Mouse (Mus musculus): ENCODE measurements around the gene Gm3448. TPM values are rescaled to one million over a fixed set of nuclear protein-coding genes. Genes with fewer than 3 reads are reported as not detected.
"Not testable (repeated sequence)": the region's sequence is repeated elsewhere in the genome, so short reads cannot be mapped to it uniquely, and the experiment has no call there.

Gm3448 gene
- polyA plus RNA-seq, 1 experiment from 2014 or later: 4.0 TPM

GRCm38 (mm10) chr17:15024502-15025193 lies 16.7 kb downstream of the Gm3448 start:
- not testable (repeated sequence) for H3K4me2 ChIP-seq; H3K36me3 ChIP-seq; H3K9ac ChIP-seq; H3K9me3 ChIP-seq (replicated peaks); H3K4me3 ChIP-seq (replicated peaks); H3K4me1 ChIP-seq; H3K27ac ChIP-seq; H3K27me3 ChIP-seq
- no CpG with 5 or more reads among the region's 48 CpGs for WGBS
- ATAC-seq (replicated peaks; ENCODE audit: low FRiP score): peak; percentile 89

DNA sequence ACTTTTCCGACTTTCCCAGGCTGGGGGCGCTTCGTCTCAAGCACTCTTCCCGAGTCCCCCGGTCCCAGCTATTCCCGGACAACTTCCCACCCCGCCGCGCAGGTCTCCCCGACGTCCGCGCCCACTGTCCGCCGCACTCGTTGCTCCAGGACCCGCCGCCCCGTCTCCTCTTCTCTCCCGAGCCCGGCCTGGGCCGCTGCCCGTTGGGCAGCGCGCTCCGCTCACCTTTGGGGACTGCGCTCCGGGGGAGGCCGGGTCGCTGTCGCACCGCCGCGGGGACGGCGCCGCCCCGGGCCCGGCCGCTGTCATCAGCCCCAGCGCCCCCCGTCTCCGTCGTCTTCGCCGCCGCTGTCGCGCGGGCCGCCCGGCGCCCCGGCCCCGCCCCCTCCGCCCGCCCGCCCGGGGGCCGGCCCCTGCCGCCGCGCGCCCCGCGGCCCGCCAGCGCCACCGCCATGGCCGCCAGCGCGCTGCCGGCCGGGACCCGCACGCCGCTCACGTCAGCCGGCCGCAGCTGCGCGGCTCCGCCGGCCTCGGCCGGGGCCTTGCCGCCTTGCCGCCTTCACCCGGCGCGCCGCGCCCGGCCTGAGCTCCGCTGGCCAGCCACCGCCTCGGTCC lies 17.4 kb downstream of the Gm3448 start:
- not testable (repeated sequence) for H3K27ac ChIP-seq; H3K36me3 ChIP-seq; H3K4me1 ChIP-seq; H3K9me3 ChIP-seq (replicated peaks); H3K27me3 ChIP-seq; H3K4me3 ChIP-seq (replicated peaks); H3K4me2 ChIP-seq; H3K9ac ChIP-seq
- ATAC-seq (replicated peaks; ENCODE audit: low FRiP score): peak; percentile 85
- no CpG with 5 or more reads among the region's 97 CpGs for WGBS

DNA sequence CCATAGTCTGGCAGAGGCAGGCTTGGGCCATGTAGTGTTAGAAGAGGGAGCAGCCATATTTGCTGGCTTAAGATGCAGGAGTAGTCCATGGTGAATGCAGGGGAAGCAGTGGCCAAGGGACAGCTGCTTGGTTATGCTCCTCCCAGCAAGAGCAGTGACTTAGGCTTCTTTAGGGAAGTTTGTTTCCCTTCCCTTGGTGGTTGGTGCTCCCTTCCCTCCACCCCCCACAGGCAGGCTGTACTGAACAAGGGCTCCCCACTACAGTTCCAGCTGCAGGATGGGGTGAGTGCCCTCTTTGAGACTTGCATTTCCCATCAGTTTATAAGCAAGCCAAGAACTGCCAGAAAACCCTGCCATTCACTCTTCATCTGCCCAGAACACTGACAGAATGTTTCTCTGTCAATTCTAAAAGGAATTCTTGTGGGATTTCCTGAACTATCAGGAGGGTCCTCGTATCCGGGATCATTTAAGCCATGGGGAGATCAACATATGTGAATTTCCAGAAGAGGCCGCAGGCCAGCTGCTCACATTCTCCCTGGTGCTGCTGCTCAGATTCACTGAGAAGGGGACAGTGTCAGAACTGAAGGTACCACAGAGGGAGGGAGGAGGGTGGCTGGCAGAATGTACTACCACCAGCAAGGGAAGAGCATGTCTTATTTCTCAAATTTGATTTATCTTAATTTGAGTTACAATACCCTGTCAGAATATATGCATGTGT lies 19.7 kb downstream of the Gm3448 start:
- not testable (repeated sequence) for ATAC-seq (replicated peaks; ENCODE audit: low FRiP score); H3K4me1 ChIP-seq; H3K4me2 ChIP-seq; H3K36me3 ChIP-seq; H3K27me3 ChIP-seq; H3K4me3 ChIP-seq (replicated peaks); H3K9ac ChIP-seq; H3K27ac ChIP-seq; H3K9me3 ChIP-seq (replicated peaks)
- WGBS: 86% methylated on average over 3 of the region's 3 CpGs

GRCm38 (mm10) chr17:15009706-15010413 lies 31.5 kb downstream of the Gm3448 start, which contains the start of gene Gm3435:
Gene Gm3435 (plus strand): TSS chr17:15010176.
- WGBS: no CpG with 5 or more reads among the region's 60 CpGs
- peak; percentile 98 for ATAC-seq (replicated peaks; ENCODE audit: low FRiP score)

GRCm38 (mm10) chr17:15009088-15009487 lies 32.2 kb downstream of the Gm3448 start:
- not testable (repeated sequence) for H3K9me3 ChIP-seq (replicated peaks); H3K4me1 ChIP-seq; ATAC-seq (replicated peaks; ENCODE audit: low FRiP score); H3K27me3 ChIP-seq; H3K36me3 ChIP-seq; H3K4me3 ChIP-seq (replicated peaks); H3K27ac ChIP-seq; H3K9ac ChIP-seq; H3K4me2 ChIP-seq
- WGBS: no CpG with 5 or more reads among the region's 3 CpGs

More at GRCm38 (mm10) chr17:15009706-15010413, 31.5 kb downstream of the Gm3448 start, which contains the start of gene Gm3435:
- H3K27ac ChIP-seq; H3K4me2 ChIP-seq; H3K9me3 ChIP-seq (replicated peaks); H3K4me1 ChIP-seq; H3K4me3 ChIP-seq (replicated peaks); H3K36me3 ChIP-seq; H3K27me3 ChIP-seq; H3K9ac ChIP-seq: not testable (repeated sequence)

DNA sequence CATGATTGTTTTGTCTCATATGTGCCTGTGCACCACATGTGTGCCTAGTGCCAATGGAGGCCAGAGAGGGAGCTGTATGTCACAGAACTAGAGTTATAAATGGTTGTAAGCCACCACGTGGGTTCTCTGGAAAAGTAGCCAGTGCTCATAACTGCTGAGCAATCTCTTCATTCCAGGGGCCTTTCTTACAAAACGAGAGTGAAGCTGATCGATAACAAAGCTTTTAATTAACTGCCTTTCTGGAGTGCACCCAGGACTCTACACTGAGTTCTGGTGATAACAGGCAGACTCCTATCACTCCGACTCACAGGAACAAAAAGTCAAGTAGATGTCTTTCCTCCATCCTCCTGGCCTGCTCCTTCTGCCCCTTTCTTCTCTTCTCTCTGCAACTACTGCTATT lies 41.3 kb downstream of the Gm3448 start:
- not testable (repeated sequence) for H3K27ac ChIP-seq; H3K27me3 ChIP-seq; ATAC-seq (replicated peaks; ENCODE audit: low FRiP score); H3K9me3 ChIP-seq (replicated peaks); H3K4me1 ChIP-seq; H3K36me3 ChIP-seq; H3K4me3 ChIP-seq (replicated peaks); H3K9ac ChIP-seq; H3K4me2 ChIP-seq
- no CpG with 5 or more reads among the region's 4 CpGs for WGBS

GRCm38 (mm10) chr17:14994140-14994539 lies 47.2 kb downstream of the Gm3448 start:
- not testable (repeated sequence) for H3K9ac ChIP-seq; H3K27me3 ChIP-seq; H3K4me1 ChIP-seq; H3K9me3 ChIP-seq (replicated peaks); H3K4me3 ChIP-seq (replicated peaks); H3K36me3 ChIP-seq; ATAC-seq (replicated peaks; ENCODE audit: low FRiP score); H3K4me2 ChIP-seq; H3K27ac ChIP-seq
- no CpG with 5 or more reads among the region's 5 CpGs for WGBS

DNA sequence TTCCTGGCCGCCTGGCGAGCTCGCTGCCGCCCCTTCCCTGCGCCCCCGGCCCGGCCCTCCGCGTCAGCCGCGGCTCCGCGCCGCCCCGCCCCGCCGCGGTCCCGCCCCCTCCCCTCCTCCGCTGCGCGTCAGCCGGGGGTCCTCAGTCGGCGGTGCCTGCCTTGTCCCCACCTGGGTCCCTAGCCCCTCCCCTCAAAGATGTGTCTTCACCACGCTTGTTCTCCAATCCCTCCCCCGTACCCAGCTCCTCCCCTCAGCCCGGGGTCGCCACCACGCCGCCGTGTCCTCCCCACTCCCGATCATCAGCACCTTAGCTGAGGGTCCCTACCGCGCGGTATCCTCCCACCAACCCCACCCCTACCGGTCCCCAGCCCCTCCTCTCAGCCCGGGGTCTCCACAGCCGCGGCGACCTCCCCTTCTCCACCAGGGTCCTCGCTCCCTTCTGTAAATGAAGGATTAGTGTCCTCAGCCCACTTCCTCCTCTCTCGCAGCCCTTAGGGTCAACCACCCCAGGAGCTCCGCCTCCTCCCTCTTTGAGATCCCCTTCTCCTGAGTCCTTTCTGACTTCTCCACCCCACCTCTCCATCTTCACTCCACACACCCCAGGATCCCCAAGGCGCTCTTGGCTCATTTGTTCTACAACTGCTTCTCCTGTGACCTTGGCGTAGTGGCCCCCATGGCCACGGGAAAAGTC lies 48.1 kb downstream of the Gm3448 start:
- not testable (repeated sequence) for H3K4me1 ChIP-seq; H3K27ac ChIP-seq; H3K4me3 ChIP-seq (replicated peaks); H3K4me2 ChIP-seq; H3K27me3 ChIP-seq; H3K9me3 ChIP-seq (replicated peaks); H3K36me3 ChIP-seq; H3K9ac ChIP-seq
- ATAC-seq (replicated peaks; ENCODE audit: low FRiP score): peak; percentile 91
- no CpG with 5 or more reads among the region's 47 CpGs for WGBS

- H3K27ac ChIP-seq; H3K9me3 ChIP-seq (replicated peaks); H3K27me3 ChIP-seq; H3K36me3 ChIP-seq; H3K4me3 ChIP-seq (replicated peaks); H3K4me1 ChIP-seq; H3K4me2 ChIP-seq; H3K9ac ChIP-seq: not testable (repeated sequence)
- WGBS: no CpG with 5 or more reads among the region's 98 CpGs
- ATAC-seq (replicated peaks; ENCODE audit: low FRiP score): peak; percentile 84
Measured at GRCm38 (mm10) chr17:14992522-14993138, 48.7 kb downstream of the Gm3448 start.

DNA sequence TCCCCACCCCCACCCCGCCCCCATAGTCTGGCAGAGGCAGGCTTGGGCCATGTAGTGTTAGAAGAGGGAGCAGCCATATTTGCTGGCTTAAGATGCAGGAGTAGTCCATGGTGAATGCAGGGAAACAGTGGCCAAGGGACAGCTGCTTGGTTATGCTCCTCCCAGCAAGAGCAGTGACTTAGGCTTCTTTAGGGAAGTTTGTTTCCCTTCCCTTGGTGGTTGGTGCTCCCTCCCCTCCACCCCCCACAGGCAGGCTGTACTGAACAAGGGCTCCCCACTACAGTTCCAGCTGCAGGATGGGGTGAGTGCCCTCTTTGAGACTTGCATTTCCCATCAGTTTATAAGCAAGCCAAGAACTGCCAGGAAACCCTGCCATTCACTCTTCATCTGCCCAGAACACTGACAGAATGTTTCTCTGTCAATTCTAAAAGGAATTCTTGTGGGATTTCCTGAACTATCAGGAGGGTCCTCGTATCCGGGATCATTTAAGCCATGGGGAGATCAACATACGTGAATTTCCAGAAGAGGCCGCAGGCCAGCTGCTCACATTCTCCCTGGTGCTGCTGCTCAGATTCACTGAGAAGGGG lies 51.1 kb downstream of the Gm3448 start:
- not testable (repeated sequence) for H3K9me3 ChIP-seq (replicated peaks); H3K36me3 ChIP-seq; ATAC-seq (replicated peaks; ENCODE audit: low FRiP score); H3K4me3 ChIP-seq (replicated peaks); H3K9ac ChIP-seq; H3K4me2 ChIP-seq; H3K27me3 ChIP-seq; H3K27ac ChIP-seq; H3K4me1 ChIP-seq
- 89% methylated on average over 4 of the region's 5 CpGs for WGBS

DNA sequence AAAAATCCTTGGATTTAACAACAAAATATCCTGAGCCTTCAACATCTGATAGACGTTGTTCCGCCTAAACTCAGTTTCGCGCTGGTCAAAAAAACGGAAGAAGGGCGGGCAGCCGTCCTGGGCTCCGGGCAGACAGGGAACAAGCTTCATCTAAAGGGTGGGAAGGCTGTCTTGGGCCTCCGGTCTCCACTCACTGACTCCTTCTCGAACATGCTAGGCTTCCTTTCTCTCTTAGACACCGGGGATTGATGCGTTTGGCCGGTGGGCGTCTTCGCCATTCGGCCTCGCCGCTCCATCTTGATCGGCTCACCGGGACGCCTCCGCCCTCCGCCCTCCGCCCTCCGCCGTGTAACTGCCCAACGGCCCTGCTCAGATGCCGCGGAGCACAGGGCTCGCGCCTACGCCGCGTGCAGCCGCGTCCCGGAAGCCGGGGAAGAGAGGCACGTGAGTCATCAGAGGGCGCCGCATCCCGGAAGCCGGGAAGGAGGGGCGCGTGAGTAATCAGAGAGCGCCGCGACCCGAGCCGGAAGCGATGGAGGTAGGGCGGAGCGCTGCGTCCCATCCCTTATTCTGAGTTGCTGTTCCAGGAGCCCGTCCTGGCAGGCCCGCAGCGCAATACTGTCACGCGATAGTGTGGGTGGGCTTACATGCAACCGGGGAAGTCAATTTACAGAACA lies 62.8 kb downstream of the Gm3448 start, which contains the start of the genes 9030025P20Rik and Gm3417:
TSS of gene 9030025P20Rik (plus strand) at position 107 of the 677 bp plus-strand sequence.
TSS of gene Gm3417 (minus strand) at position 429 of the 677 bp plus-strand sequence.
- H3K27ac ChIP-seq; H3K4me1 ChIP-seq; H3K4me2 ChIP-seq; H3K36me3 ChIP-seq; H3K9me3 ChIP-seq (replicated peaks); H3K9ac ChIP-seq; H3K27me3 ChIP-seq: not testable (repeated sequence)
- ATAC-seq (replicated peaks; ENCODE audit: low FRiP score): peak; percentile 98
- 0 out of 2 replicates have a peak within 1 kb of the TSS, but pooled peaks have one; percentile 17 for H3K4me3 ChIP-seq (replicated peaks)
- WGBS: no CpG with 5 or more reads among the region's 60 CpGs

Measured in kidney, embryonic 15.5 days (tissue).